Mouse (Mus musculus) small intestine, adult 2 months (tissue): ENCODE measurements around the gene Utp3.

Source experiments
- CTCF ChIP-seq: fragments of 200-500 bp; IDR thresholded peaks from 2 replicates; pipeline ENCODE4 v1.5.1; 2012; ENCODE audit warnings: low read depth, mild to moderate bottlenecking, control low read depth, inconsistent platforms, low read length, moderate library complexity, mixed read lengths; ENCODE audit not compliant: insufficient replicate concordance, insufficient read length; ENCODE audit errors: extremely low read depth
- POLR2A ChIP-seq: fragments of 200-500 bp; IDR thresholded peaks from 2 replicates; pipeline ENCODE4 v1.6.1; 2012; ENCODE audit warnings: low read depth, mild to moderate bottlenecking, control low read depth, inconsistent platforms, low read length, moderate library complexity

DNA sequence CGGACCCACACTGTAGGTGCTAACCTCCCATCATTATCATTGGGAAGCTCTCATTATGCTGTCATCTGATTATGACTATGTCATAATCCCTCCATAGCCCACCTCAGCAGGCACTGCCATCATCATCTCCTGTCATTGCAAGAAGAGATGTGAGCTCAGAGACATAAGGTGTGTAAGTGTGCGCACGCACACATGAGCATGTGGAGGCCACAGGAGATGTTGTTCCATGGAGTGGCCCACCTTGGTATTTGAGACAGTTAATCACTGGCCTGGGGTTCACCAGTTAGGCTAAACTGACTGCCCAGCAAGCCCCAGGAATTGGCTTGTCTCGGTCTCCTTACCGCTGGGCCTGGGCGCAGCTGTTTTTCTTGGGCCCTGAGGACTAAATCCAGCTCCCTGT is 27.1 kb downstream of the Utp3 start:
- no peak for TF ChIP-seq CTCF
- TF ChIP-seq POLR2A, result no peak
